Mouse (Mus musculus) midbrain, embryonic 11.5 days (tissue): ENCODE data around the gene Gtf2h5. TPM values are rescaled to one million over a fixed set of nuclear protein-coding genes. Genes with fewer than 3 reads are reported as not detected.

Experiments used
- ATAC-seq: fragments of 200-750 bp; cut with Nextera tagmentation; 2 replicates; pipeline ENCODE4 v1.8.0; 2017; ENCODE audit warnings: moderate TSS enrichment, moderate library complexity; ENCODE audit not compliant: low FRiP score
- DNase-seq: peaks from one replicate; pipeline ENCODE4 v3.0.0; 2015; ENCODE audit warnings: low spot score; ENCODE audit errors: missing footprints
- H3K27ac ChIP-seq: fragments of 300-500 bp; sonication (generic); 2 replicates; pipeline ENCODE4 v1.5.1; 2014; ENCODE audit warnings: low read depth, low read length
- H3K27me3 ChIP-seq: fragments of 300-500 bp; sonication (generic); 2 replicates; pipeline ENCODE4 v1.6.1; 2014; ENCODE audit warnings: mild to moderate bottlenecking, low read length, moderate library complexity, mixed read lengths; ENCODE audit not compliant: control insufficient read depth, insufficient read depth
- H3K36me3 ChIP-seq: fragments of 300-500 bp; sonication (generic); 2 replicates; pipeline ENCODE4 v1.6.1; 2014; ENCODE audit warnings: mild to moderate bottlenecking, low read length, moderate library complexity, mixed read lengths; ENCODE audit not compliant: control insufficient read depth, insufficient read depth
- H3K4me1 ChIP-seq: fragments of 300-500 bp; sonication (generic); 2 replicates; pipeline ENCODE4 v1.6.1; 2014; ENCODE audit warnings: low read length; ENCODE audit not compliant: control insufficient read depth, insufficient read depth
- H3K4me2 ChIP-seq: fragments of 300-500 bp; sonication (generic); 2 replicates; pipeline ENCODE4 v1.6.1; 2014; ENCODE audit warnings: mild to moderate bottlenecking, moderate library complexity
- H3K4me3 ChIP-seq: fragments of 300-500 bp; sonication (generic); 2 replicates; pipeline ENCODE4 v1.5.1; 2014; ENCODE audit warnings: low read depth, low read length
- H3K9ac ChIP-seq: fragments of 300-500 bp; sonication (generic); 2 replicates; pipeline ENCODE4 v1.6.1; 2014; ENCODE audit warnings: low read length
- H3K9me3 ChIP-seq: fragments of 300-500 bp; sonication (generic); 2 replicates; pipeline ENCODE4 v1.6.1; 2016; ENCODE audit warnings: low read length; ENCODE audit not compliant: control insufficient read depth
- WGBS: fragments of 180-500 bp; shearing (Covaris S2); extraction: QIAGEN DNeasy Blood & Tissue Kit; methylation state at CpG from one replicate; pipeline ENCODE4 v1.1.7; 2014; 5-methylcytosine and 5-hydroxymethylcytosine counted together
- microRNA-seq: library from miRNA; unstranded; fragments of <30 nt; microRNA quantifications from one replicate; pipeline ENCODE4, GENCODE M21; 2017
- polyA plus RNA-seq: library from polyadenylated mRNA; unstranded; fragments of >200 nt; fragmentation: Nextera tagmentation; extraction: Ambion mirVana; gene quantifications from 2 replicates; pipeline ENCODE4 v1.2.1, GENCODE M21; 2014

Gtf2h5 gene
- polyA plus RNA-seq, 1 experiment from 2014 or later = 169 TPM

GRCm38 (mm10) chr17:6118861-6119260, 39.3 kb downstream of the Gtf2h5 start:
- Histone ChIP-seq H3K4me3 (no peak overlapping the region), H3K27me3 (no peaks in the 10 kb centered on the region), H3K9ac (no peak overlapping the region), H3K4me2 (no peak overlapping the region), H3K9me3 (no peaks in the 10 kb centered on the region), H3K4me1 (no peaks in the 10 kb centered on the region), H3K27ac (no peak overlapping the region), H3K36me3 (peaks cover 11% of the 10 kb centered on the region; the same call in 1 of the 2 replicates)
- WGBS = 92% methylated on average over 4 of the region's 4 CpGs
- DNase-seq (no peak), ATAC-seq (no peak)

DNA sequence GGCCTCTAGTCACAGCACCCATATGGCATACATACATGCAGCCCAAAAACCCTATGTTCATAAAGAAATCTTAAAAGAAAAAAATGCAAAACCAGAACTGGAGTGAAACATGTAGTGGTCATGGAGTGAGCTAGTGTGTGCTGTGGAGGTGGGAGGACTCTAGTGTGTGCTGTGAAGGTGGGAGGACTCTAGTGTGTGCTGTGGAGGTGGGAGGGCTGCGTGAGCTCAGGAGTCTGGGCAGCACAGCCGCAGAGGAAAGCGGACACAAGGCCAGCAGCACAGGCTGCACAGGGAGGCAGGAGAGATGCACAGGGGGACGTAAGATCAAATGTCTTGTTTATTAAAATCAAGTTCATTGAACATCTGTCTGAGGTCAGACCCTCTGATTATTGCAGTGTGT, 44.2 kb downstream of the Gtf2h5 start:
- H3K9me3 ChIP-seq = no peaks in the 10 kb centered on the region
- H3K4me1 ChIP-seq = no peaks in the 10 kb centered on the region
- H3K4me2 ChIP-seq = no peak overlapping the region
- 84% methylated on average over 4 of the region's 4 CpGs for WGBS
- no peak overlapping the region for H3K9ac ChIP-seq
- no peaks in the 10 kb centered on the region for H3K27me3 ChIP-seq
- no peak overlapping the region for H3K4me3 ChIP-seq
- H3K27ac ChIP-seq = no peak overlapping the region
- ATAC-seq (no peak), DNase-seq (no peak)
- H3K36me3 ChIP-seq = peaks cover 11% of the 10 kb centered on the region; the same call in 1 of the 2 replicates

DNA sequence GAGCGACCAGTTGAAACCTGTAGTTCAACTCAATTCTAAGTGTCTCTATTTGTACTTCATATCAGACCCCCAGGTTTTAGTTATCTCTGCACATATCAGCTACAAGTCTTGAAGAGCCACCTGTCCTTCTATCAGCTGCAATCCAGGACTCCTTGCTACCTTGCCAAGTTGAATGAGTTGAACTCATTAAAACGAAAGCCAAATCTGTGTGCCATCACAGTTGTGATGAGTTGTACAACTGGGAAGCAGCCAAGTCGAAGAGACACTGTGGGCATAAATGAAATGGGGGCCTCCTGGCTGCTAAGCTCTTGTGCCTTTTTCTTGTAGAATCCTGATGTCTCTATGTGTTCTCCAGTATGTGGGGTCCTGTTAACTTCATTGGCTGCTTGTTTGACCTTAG, 45.9 kb downstream of the Gtf2h5 start:
- DNase-seq = no peak
- WGBS = 92% methylated on average over 3 of the region's 3 CpGs
- ATAC-seq = no peak
- H3K36me3 ChIP-seq = peaks cover 11% of the 10 kb centered on the region; the same call in 1 of the 2 replicates
- H3K27me3 ChIP-seq = no peaks in the 10 kb centered on the region
- H3K4me2 ChIP-seq = no peak overlapping the region
- no peak overlapping the region for H3K4me3 ChIP-seq
- no peaks in the 10 kb centered on the region for H3K4me1 ChIP-seq
- H3K9ac ChIP-seq = no peak overlapping the region
- H3K9me3 ChIP-seq = no peaks in the 10 kb centered on the region
- no peak overlapping the region for H3K27ac ChIP-seq

DNA sequence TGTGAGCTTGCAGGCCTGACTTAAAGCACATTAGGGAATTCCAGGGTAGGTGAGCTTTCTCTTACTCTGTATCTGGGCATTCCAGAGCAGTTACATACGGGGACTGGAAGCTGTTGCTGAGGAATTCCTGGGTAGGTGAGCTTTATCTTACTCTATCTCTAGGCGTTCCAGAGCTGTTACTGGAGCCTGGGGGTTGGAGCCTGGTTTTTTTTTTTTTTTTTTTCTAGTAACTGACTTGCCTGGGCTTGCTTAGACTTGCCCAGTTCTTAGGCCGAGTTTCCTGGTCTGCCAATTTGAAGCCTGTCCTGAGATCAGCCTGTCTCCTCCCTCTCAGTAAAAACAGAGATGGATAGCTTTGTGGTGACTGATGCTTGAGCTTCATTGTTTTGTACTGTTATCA, 48.5 kb downstream of the Gtf2h5 start:
- H3K4me2 ChIP-seq = no peak overlapping the region
- peaks cover 3% of the 10 kb centered on the region; the same call in 1 of the 2 replicates for H3K36me3 ChIP-seq
- ATAC-seq (no peak), DNase-seq (no peak)
- H3K4me1 ChIP-seq = no peaks in the 10 kb centered on the region
- H3K9me3 ChIP-seq = no peaks in the 10 kb centered on the region
- no peak overlapping the region for H3K27ac ChIP-seq
- WGBS = 71% methylated on average over 3 of the region's 3 CpGs
- H3K27me3 ChIP-seq = no peaks in the 10 kb centered on the region
- no peak overlapping the region for H3K4me3 ChIP-seq
- no peak overlapping the region for H3K9ac ChIP-seq

DNA sequence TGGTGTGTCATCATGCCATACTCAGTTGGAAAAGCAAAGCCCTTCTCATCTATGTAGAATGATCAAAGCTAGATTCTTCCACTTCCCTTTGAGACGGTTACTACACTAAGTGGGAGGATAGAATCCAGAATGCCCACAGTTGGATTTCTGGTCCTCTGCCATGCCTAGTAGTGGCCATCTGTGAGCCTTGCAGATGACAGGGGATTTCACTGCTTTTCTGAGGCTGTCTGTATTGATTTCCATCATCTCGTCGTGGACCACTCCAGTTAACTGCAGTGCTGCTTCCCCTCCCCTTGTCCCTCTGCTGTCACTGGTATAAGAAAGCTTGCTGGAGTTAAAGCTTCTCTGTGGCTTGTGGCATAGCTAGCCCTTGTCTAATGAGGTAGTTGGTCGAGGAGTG, 49.8 kb downstream of the Gtf2h5 start:
- Histone ChIP-seq H3K27me3 (no peaks in the 10 kb centered on the region), H3K4me1 (no peaks in the 10 kb centered on the region), H3K4me3 (no peak overlapping the region), H3K4me2 (no peak overlapping the region), H3K9ac (no peak overlapping the region), H3K27ac (no peak overlapping the region), H3K9me3 (no peaks in the 10 kb centered on the region), H3K36me3 (no peaks in the 10 kb centered on the region)
- WGBS = 80% methylated on average over 4 of the region's 4 CpGs
- DNase-seq = no peak
- ATAC-seq = no peak

GRCm38 (mm10) chr17:6131083-6131482, 51.5 kb downstream of the Gtf2h5 start:
- no peaks in the 10 kb centered on the region for H3K4me1 ChIP-seq
- no peak overlapping the region for H3K4me2 ChIP-seq
- ATAC-seq (no peak), DNase-seq (no peak)
- H3K27ac ChIP-seq = no peak overlapping the region
- no peak overlapping the region for H3K9ac ChIP-seq
- no peaks in the 10 kb centered on the region for H3K36me3 ChIP-seq
- no peak overlapping the region for H3K4me3 ChIP-seq
- no peaks in the 10 kb centered on the region for H3K27me3 ChIP-seq
- WGBS = 95% methylated on average over 3 of the region's 3 CpGs
- H3K9me3 ChIP-seq = no peaks in the 10 kb centered on the region

Small RNA genes lying within 50 kb of the gene (microRNA-seq; reads per million reads assigned to microRNA genes)
- gene Gm22774 = not detected

Other genes starting within 250 kb of the Gtf2h5 start
- gene Snx9, start 238.5 kb upstream of the Gtf2h5 start, polyA plus RNA-seq = 16.7 and 21.7 TPM in 2 replicates
- 0.74 and 0.91 TPM in 2 replicates for gene Synj2, start 138.5 kb upstream of the Gtf2h5 start, polyA plus RNA-seq
- gene Serac1, start within 50 bp of the Gtf2h5 start, polyA plus RNA-seq = 7.7 and 7.9 TPM in 2 replicates
- 97.4 and 104 TPM in 2 replicates for gene Tulp4, start 26.7 kb downstream of the Gtf2h5 start, polyA plus RNA-seq
- 22.2 and 25.6 TPM in 2 replicates for gene Tmem181a, start 177.1 kb downstream of the Gtf2h5 start, polyA plus RNA-seq
- gene Dynlt1a, start 237.7 kb downstream of the Gtf2h5 start, polyA plus RNA-seq = 32.0 and 32.1 TPM in 2 replicates